Comparison of ENCODE assay signal across 9 mouse cellular contexts in genomic region chr1:124517543-124518171, GRCm38 (mm10).
DNase-seq lines count a peak whose midpoint lies in the region.
"Had no signal": no experiment of that assay in that cellular context is flagged by ENCODE, and none has a peak within 500 bp of the region (broad histone marks: within the 10 kb centered on the region; RNA-seq: fewer than 3 reads in every experiment).

No protein-coding gene starts in this region.

- DNase-seq in adrenal gland, postnatal 10 days: peak; percentile 1
- no peak for DNase-seq in adrenal gland, postnatal 14 days
- peak; percentile 20 to 25 for DNase-seq in left cerebral cortex, adult 18-20 months (ENCODE audit: low spot score in 2 of 2)
- no peak for DNase-seq in left cerebral cortex, postnatal 4 days
- peak; percentile 17 to 69 for DNase-seq in frontal cortex, adult 2 months (ENCODE audit: extremely low spot score in 1 of 2, low spot score in 1 of 2)
- DNase-seq in right cerebral cortex, adult 2 months (ENCODE audit: low spot score in 2 of 2): peak; percentile 43 to 62
- DNase-seq in adrenal gland, adult 2 months: no peak
- DNase-seq in neural tube, embryonic 10.5 days (ENCODE audit: extremely low spot score, low spot score): no peak
- DNase-seq: heart, postnatal 36 days had no signal

- intact Hi-C loops in left cerebral cortex, postnatal 4 days (cut with DNase I): loop anchor here (10.0 kb wide), 1 partner anchor 473 kb away; the partner anchor contains the start of gene Dpp10

Comparison
In these comparisons a context has a peak if more than half of its experiments do, and no peak if none do; other contexts are left out.
1. DNase-seq: peak in adrenal gland, postnatal 10 days (single experiment), left cerebral cortex, adult 18-20 months (2 of 2), frontal cortex, adult 2 months (2 of 2) and right cerebral cortex, adult 2 months (2 of 2); none in adrenal gland, postnatal 14 days (single experiment), left cerebral cortex, postnatal 4 days (single experiment), adrenal gland, adult 2 months (single experiment) and neural tube, embryonic 10.5 days (single experiment).